Mouse (Mus musculus): Measurements from ENCODE around the gene Kcna5.

Gene Kcna5

GRCm38 (mm10) chr6:126536926-126537325 is 1.7 kb upstream of the Kcna5 start:
- no peak for DNase-seq (ENCODE audit: low spot score)

DNA sequence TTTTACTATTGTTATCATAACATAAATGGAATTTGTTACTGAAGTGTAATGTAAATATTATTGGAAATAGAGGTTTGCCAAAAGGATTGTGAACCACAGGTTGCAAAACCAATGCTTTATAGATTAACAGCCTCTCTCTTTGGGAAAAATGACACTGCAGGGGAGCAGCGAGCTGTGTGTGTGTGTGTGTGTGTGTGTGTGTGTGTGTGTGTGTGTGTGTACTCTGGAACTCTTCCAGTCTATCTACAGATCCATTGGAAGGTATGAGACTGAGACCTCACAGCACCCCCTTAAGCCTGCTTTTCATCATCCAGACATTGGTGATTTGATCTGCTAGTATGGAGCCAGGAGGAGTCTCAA is 679 bp upstream of the Kcna5 start:
- DNase-seq (ENCODE audit: low spot score): no peak

GRCm38 (mm10) chr6:126534531-126535207 is 543 bp downstream of the Kcna5 start:
- no peak for DNase-seq (ENCODE audit: low spot score)

GRCm38 (mm10) chr6:126531306-126531705 is 3.9 kb downstream of the Kcna5 start:
- DNase-seq (ENCODE audit: low spot score): no peak

DNA sequence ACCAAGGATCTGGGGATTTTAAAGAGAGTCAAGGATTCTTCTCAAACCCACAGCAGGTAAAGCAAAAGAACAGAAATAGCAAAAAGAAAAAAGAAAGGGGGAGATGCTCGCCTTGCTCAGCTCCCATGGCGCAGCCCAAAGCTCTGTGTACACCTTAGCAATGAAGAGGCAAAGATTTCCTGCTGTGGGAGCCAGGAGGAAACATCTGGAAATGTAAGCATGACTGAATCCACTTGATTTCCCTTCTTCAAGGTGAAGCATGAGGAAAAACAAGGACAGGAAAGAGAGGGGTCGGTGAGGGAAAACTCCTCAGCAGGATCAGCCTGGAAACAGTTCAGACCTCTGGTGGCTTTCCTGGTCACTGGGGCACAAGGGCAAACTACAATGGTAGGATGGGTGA is 5.2 kb downstream of the Kcna5 start:
- no peak for DNase-seq (ENCODE audit: low spot score)

GRCm38 (mm10) chr6:126514720-126515119 is 20.5 kb downstream of the Kcna5 start:
- DNase-seq (ENCODE audit: low spot score): no peak

DNA sequence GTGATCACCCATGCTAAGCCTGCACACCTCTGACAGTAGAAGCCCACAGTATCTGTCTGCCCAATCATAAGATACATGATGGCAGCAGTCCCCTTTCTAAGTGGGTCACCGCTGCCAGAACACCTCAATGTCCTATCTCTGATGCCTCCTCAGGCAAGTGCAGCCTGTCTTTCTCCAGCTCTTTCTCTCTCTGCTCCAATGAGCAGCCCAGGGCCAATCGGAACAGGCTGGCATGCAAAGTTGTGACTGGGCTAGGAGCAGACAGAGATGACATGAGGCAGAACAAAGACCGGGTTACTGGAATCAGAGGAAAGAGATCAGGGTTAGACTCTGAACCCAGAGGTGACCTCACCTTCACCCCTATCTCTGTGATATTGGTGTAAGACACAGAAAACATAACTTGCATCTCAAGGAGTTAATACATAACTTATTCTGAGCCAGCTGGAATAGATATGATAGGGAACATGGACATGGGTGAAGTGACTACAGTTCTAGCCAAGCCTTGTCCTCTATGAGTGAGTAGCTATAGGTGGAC is 21.4 kb downstream of the Kcna5 start:
- DNase-seq (ENCODE audit: low spot score): no peak

DNA sequence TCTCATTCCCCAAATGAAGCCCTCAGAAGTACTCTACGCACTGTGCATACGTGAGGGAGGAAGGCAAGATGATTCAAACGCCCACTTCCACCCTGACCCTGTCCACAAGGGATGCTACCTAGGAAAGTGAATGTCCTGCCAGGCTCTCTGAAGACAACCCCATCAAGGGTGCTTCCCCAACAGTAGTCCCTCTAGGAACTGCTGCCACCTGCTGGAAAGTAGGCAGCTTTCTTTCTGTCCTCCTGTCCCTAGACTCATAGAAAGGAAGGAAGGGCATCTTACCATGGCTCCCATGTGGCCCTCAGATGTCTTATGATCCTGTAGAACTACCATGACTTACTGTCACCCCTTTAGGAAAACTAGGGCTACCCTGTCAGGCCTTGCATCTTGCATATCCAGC is 22.1 kb downstream of the Kcna5 start:
- no peak for DNase-seq (ENCODE audit: low spot score)

DNA sequence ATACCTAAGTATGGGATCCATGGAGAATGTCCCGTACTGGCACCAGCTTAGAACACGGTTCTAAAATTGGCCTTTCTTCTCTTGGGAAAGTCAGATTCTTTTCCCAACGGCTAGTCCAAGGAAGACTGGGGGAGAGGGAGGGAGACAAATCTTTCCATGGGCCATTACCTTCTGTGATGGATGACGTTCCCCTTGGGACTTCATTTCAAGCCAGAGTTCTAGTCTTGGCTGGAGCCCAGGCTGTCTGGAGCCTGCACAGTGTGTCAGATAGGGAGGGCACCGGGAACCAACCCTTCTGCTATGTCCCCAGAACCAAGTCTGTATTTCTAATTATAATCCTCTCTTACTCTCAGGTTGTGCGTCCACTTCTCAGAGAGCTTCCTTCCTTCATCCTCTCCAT is 26.5 kb downstream of the Kcna5 start:
- DNase-seq (ENCODE audit: low spot score): no peak

GRCm38 (mm10) chr6:126503920-126504319 is 31.3 kb downstream of the Kcna5 start:
- DNase-seq (ENCODE audit: low spot score): no peak

DNA sequence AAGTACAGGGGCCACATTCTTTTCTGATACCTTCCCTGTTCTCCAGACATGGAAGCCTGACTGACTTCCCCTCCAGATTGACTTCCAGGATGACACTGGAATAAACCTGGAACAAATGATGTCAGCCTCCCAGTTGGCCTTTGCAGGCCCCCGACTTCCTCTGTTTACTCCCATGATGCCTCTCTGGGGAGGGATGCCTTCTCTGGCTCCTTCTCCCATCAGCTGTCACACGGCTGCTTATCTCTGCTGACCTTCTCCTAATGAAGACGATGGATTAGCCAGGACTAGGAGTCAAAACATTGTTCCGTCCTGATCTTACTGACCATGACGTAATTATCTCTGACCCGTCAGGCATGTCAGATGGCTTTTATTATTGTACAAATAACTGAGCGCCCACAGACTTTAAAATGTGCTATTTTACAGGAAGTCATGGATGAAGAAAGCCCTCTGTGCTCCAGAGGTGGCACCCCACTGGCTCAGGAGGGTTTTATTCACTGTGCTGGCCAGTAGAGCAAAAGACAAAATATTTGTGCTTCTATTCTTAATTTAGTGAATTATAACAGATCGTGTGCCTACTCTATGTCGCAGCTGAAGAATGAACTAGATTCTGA is 32.4 kb downstream of the Kcna5 start:
- no peak for DNase-seq (ENCODE audit: low spot score)

- DNase-seq (ENCODE audit: low spot score): no peak
Measured at GRCm38 (mm10) chr6:126500985-126501384, 34.2 kb downstream of the Kcna5 start.

DNA sequence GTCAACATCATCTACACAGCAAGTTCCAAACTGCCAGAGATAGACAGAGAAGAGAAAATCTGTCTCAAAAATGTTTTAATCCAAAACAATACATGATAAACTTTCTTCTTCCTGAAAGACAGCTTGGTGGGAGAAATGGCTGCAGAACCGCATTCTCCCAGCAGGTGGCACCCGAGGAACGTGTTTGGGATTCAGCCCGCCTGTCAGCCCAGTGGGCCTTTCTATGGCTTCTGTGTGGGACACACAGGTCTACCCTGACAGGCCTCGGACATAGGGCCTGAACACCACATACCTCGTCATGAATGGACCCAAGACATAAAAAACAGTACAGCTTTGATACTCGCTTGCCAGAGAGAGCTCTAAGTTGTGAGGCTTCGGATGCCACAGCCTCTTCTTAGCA is 35.1 kb downstream of the Kcna5 start:
- peak; percentile 6 for DNase-seq (ENCODE audit: low spot score)

DNA sequence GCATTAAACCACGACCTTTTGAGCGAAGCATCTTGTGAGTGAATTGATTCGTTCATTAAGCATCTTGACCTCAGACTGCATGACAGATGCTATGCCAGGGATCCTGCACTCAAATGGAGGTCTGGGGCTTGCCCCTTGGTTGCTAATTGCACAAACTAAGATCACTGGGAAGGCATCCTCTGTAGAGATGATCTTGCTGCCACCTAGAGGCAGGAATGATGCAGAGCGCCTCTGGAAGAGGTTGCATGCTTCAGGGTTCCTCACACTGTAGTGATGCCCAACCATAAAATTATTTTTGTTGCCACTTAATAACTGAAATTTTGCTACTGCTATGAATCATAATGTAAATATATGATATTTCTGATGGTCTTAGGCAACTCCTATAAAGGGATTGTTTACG is 37.3 kb downstream of the Kcna5 start:
- DNase-seq (ENCODE audit: low spot score): no peak

DNA sequence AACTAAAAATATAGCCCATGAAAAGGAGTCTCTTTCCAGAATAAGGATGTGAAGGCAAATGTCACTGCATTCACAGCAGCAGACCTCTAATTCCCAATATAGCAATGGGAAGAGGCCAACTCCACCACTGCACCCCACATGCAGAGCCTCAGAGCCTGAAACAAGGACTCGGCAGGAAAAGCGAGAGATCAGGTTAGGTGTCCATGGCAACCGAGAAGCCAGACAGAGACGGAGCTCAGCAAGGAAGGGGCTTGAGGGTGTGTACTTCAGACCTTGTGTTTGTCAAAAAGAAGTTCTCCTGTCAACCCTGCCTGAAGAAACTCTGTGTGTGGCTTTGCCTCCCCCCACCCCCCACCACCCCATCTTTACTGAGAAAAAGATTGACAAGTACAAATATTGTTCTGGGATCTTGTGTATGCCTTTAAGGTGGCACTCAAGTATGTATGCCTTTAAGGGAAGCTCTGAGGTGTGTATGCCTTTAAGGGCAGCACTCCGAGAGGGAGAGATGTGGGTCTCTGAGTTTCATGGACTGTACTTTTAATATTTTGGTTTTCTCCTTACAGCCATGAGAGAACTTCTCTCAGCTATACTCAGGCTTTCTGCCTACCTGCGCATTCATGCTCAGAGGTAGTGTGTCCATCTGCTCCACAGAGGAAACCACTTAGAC is 37.9 kb downstream of the Kcna5 start:
- no peak for DNase-seq (ENCODE audit: low spot score)

DNA sequence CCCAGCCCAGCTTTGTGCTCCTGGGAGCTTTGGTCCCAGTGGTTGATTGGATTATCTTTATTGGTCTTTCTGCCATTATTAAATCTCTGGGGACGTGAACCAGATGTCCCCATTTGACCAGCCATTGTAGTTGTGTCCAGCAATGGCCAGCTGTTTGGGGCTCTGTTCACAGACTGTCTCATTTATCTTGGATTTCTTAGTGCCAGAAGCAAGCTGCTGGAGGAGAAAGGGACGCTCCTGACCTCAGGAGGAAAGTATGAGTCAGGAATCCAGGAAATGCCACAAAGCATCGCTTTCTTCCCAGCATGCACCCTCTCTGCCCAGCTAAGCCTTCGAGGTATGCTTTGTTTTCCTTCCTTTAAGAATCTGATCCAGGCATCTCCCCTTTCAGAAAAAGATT is 48.1 kb downstream of the Kcna5 start:
- no peak for DNase-seq (ENCODE audit: low spot score)

DNA sequence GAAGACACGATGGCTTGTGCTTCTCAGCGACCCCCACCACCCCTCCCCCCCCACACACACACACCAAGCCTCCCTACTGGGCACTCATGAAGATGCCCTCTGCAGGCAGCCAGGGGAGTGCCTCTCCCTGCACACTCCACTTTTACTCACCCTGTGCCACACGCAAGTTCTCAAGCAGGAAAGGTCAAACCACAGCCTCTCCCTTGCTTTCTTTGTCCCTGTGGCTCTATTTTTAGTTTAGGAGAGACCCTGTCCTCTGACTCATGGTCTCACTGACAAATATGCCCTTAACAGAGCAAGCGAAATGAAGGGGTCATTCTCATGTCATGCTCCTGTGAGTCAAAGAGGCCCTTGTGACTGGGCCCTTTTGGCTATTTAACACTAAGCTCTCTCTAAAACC is 50.3 kb downstream of the Kcna5 start:
- no peak for DNase-seq (ENCODE audit: low spot score)

DNA sequence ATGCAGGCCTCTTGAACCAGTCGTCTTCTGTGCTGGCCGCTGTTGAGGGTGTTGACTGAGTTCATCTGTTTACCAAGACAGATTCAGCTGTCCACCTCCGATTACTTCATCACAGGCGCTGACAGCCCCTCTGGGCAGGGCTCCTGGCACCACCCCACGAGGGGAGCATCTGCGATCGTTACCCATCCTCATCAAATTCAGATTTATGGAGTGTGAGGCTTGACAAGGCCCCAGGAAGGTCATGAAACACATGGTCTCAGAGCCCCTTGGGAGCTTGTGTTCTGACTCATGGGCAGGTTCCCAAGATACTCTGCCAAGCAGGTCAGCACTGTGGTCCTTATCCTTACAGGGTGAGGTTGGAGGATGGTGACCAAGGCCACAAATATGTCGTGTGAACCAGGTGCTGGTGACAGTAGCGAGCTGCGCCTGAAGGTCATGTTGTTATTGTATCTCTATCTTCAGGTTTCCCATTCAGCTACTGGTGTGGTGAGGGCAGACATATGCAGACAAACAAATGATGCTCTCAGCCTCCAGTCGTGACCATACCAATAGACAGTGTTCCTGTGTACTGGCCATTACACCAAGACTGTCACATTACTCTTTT is 51.8 kb downstream of the Kcna5 start:
- no peak for DNase-seq (ENCODE audit: low spot score)
